Mouse (Mus musculus) heart, adult 2 months (tissue): Measurements from ENCODE around the gene Gm45208.

Experiments used
- EP300 ChIP-seq: fragments of 200-500 bp; IDR thresholded peaks from 2 replicates; pipeline ENCODE4 v1.6.1; 2011; ENCODE audit warnings: low read depth, low read length, control low read depth; ENCODE audit not compliant: insufficient read depth
- POLR2A ChIP-seq: fragments of 200-500 bp; IDR thresholded peaks from 2 replicates; pipeline ENCODE4 v1.6.1; 2011; ENCODE audit warnings: mild to moderate bottlenecking, low read depth, low read length, control low read depth; ENCODE audit not compliant: insufficient read depth

GRCm38 (mm10) chrX:7779294-7779693 is 57.2 kb downstream of the Gm45208 start:
- TF ChIP-seq EP300 = no peak
- TF ChIP-seq POLR2A = no peak
